15 mouse cellular contexts compared by ENCODE assay signal in the genomic region with DNA sequence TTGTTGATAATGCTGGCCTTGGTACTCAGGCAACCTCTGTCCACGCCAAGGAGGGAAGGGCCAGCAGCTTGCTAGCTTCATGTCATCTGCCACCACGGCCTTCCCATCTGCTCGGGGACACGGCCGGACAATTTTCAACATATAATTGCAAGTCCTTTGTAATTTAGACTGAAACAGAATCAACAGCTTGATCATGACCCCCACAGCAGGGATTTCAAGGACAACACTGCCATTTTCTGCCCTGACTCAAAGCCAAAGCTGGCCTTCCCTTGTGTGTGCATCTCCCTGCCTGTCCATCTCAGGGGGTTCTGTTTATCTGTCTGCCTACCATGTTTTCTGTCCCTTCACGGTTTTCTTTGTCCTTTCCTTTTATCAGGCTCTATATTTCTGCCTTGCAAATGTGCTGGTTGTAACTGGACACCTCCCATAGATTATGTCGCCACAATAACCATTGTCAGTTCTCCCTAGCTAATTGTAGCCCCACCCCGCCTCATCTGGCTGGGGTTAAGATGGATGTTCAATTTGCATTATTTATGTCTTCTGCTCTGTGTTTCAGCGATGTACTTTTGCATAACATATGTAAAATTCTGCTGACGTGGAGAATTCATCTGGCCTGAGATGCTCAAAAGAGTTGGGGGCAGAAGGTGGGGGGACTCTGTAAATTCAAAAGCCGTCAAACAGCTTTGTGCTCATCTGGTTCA.
DNase-seq lines count a peak whose midpoint lies in the region; ATAC-seq and TF ChIP-seq lines count a peak whose summit lies in the region.
"Had no signal": no experiment of that assay in that cellular context is flagged by ENCODE, and none has a peak within 500 bp of the region (broad histone marks: within the 10 kb centered on the region; RNA-seq: fewer than 3 reads in every experiment).

No protein-coding gene starts in this region.

- H3K4me3 ChIP-seq in forebrain, embryonic 10.5 days, result no peak overlapping the region
- H3K4me3 ChIP-seq in forebrain, postnatal 0 days (ENCODE audit: low read depth, low read length), result no peak overlapping the region
- H3K4me3 ChIP-seq in embryonic facial prominence, embryonic 10.5 days, result no peak overlapping the region
- no peak overlapping the region for H3K4me3 ChIP-seq in forebrain, embryonic 15.5 days
- H3K4me3 ChIP-seq in midbrain, embryonic 13.5 days (replicated peaks), result no peak overlapping the region
- no peak overlapping the region for H3K4me3 ChIP-seq in liver, embryonic 11.5 days (ENCODE audit: low read depth, low read length)
- H3K4me3 ChIP-seq: gastrocnemius, adult 2 months; heart, embryonic 12.5 days; limb, embryonic 15.5 days; myocyte had no signal

- TF ChIP-seq CTCF in forebrain, postnatal 0 days (IDR thresholded peaks at IDR 0.05; ENCODE audit: low read depth), result no peak

- H3K4me2 ChIP-seq in forebrain, postnatal 0 days (ENCODE audit: low read depth), result no peak overlapping the region
- no peak overlapping the region for H3K4me2 ChIP-seq in forebrain, embryonic 15.5 days (replicated peaks)
- H3K4me2 ChIP-seq in midbrain, embryonic 13.5 days (replicated peaks), result no peak overlapping the region
- H3K4me2 ChIP-seq in liver, embryonic 11.5 days, result no peak overlapping the region
- H3K4me2 ChIP-seq: heart, embryonic 12.5 days; limb, embryonic 15.5 days had no signal

- no peak overlapping the region for H3K9ac ChIP-seq in forebrain, postnatal 0 days
- H3K9ac ChIP-seq in forebrain, embryonic 15.5 days (replicated peaks), result no peak overlapping the region
- no peak overlapping the region for H3K9ac ChIP-seq in midbrain, embryonic 13.5 days (replicated peaks)
- H3K9ac ChIP-seq in liver, embryonic 11.5 days (ENCODE audit: low read depth, low read length), result no peak overlapping the region
- H3K9ac ChIP-seq: heart, embryonic 12.5 days; limb, embryonic 15.5 days had no signal

- 0 out of 2 replicates have a peak, but pooled peaks cover 16% of the 10 kb centered on the region for H3K27me3 ChIP-seq in forebrain, embryonic 10.5 days (ENCODE audit: poor library complexity, severe bottlenecking)
- no peaks in the 10 kb centered on the region for H3K27me3 ChIP-seq in forebrain, postnatal 0 days (ENCODE audit: insufficient read depth, low read length)
- no peaks in the 10 kb centered on the region for H3K27me3 ChIP-seq in embryonic facial prominence, embryonic 10.5 days (replicated peaks; ENCODE audit: low read depth, poor library complexity, severe bottlenecking)
- no peaks in the 10 kb centered on the region for H3K27me3 ChIP-seq in forebrain, embryonic 15.5 days
- 0 out of 2 replicates have a peak, but pooled peaks cover 2% of the 10 kb centered on the region for H3K27me3 ChIP-seq in midbrain, embryonic 13.5 days
- H3K27me3 ChIP-seq in liver, embryonic 11.5 days (replicated peaks; ENCODE audit: control insufficient read depth, insufficient read depth, low read length), result no peaks in the 10 kb centered on the region
- H3K27me3 ChIP-seq: heart, embryonic 12.5 days had no signal

- H3K36me3 ChIP-seq in forebrain, embryonic 10.5 days (replicated peaks), result no peaks in the 10 kb centered on the region
- no peaks in the 10 kb centered on the region for H3K36me3 ChIP-seq in forebrain, postnatal 0 days (ENCODE audit: insufficient read depth)
- no peaks in the 10 kb centered on the region for H3K36me3 ChIP-seq in embryonic facial prominence, embryonic 10.5 days (replicated peaks)
- no peaks in the 10 kb centered on the region for H3K36me3 ChIP-seq in forebrain, embryonic 15.5 days
- no peaks in the 10 kb centered on the region for H3K36me3 ChIP-seq in midbrain, embryonic 13.5 days
- no peaks in the 10 kb centered on the region for H3K36me3 ChIP-seq in liver, embryonic 11.5 days (ENCODE audit: control insufficient read depth, insufficient read depth, low read length)
- H3K36me3 ChIP-seq: heart, embryonic 12.5 days; limb, embryonic 15.5 days had no signal

- H3K9me3 ChIP-seq in forebrain, embryonic 10.5 days, result no peaks in the 10 kb centered on the region
- no peaks in the 10 kb centered on the region for H3K9me3 ChIP-seq in forebrain, postnatal 0 days (ENCODE audit: low read length)
- H3K9me3 ChIP-seq in embryonic facial prominence, embryonic 10.5 days, result no peaks in the 10 kb centered on the region
- H3K9me3 ChIP-seq in forebrain, embryonic 15.5 days, result no peaks in the 10 kb centered on the region
- H3K9me3 ChIP-seq in midbrain, embryonic 13.5 days, result no peaks in the 10 kb centered on the region
- no peaks in the 10 kb centered on the region for H3K9me3 ChIP-seq in liver, embryonic 11.5 days (ENCODE audit: control insufficient read depth, low read length)
- H3K9me3 ChIP-seq: heart, embryonic 12.5 days; limb, embryonic 15.5 days had no signal

- peak overlapping the region; percentile 44; the same call in 1 of the 2 replicates for H3K27ac ChIP-seq in forebrain, embryonic 10.5 days
- no peak overlapping the region for H3K27ac ChIP-seq in forebrain, postnatal 0 days (ENCODE audit: low read depth, low read length)
- peak overlapping the region; percentile 82 for H3K27ac ChIP-seq in embryonic facial prominence, embryonic 10.5 days (replicated peaks)
- H3K27ac ChIP-seq in forebrain, embryonic 15.5 days (replicated peaks), result peak overlapping the region; percentile 73
- peak overlapping the region; percentile 77 for H3K27ac ChIP-seq in midbrain, embryonic 13.5 days
- no peak overlapping the region for H3K27ac ChIP-seq in liver, embryonic 11.5 days (ENCODE audit: low read depth, low read length)
- H3K27ac ChIP-seq: gastrocnemius, adult 2 months; limb, embryonic 15.5 days had no signal

- 81% methylated on average over 11 of the region's 11 CpGs for WGBS in forebrain, embryonic 10.5 days
- WGBS in forebrain, postnatal 0 days, result 38% methylated on average over 11 of the region's 11 CpGs
- 77% methylated on average over 11 of the region's 11 CpGs for WGBS in embryonic facial prominence, embryonic 10.5 days
- 47% methylated on average over 11 of the region's 11 CpGs for WGBS in forebrain, embryonic 15.5 days
- 29% methylated on average over 11 of the region's 11 CpGs for WGBS in midbrain, embryonic 13.5 days
- 73% methylated on average over 11 of the region's 11 CpGs for WGBS in liver, embryonic 11.5 days

- DNase-seq in forebrain, embryonic 10.5 days (ENCODE audit: extremely low spot score, low spot score), result no peak
- DNase-seq in forebrain, postnatal 0 days, result no peak
- no peak for DNase-seq in embryonic facial prominence, embryonic 10.5 days (ENCODE audit: low spot score)
- no peak for DNase-seq in liver, embryonic 11.5 days (ENCODE audit: low spot score)
- no peak for DNase-seq in urinary bladder, postnatal 4 days (ENCODE audit: low spot score in 2 of 2)
- DNase-seq in T-cell, adult 2 months (ENCODE audit: low spot score), result no peak
- DNase-seq: gastrocnemius, adult 2 months; lung, postnatal 14 days; right cerebral cortex, postnatal 14 days had no signal

- peaks cover 20% of the 10 kb centered on the region for H3K4me1 ChIP-seq in forebrain, embryonic 10.5 days
- 0 out of 2 replicates have a peak, but pooled peaks cover 4% of the 10 kb centered on the region for H3K4me1 ChIP-seq in forebrain, postnatal 0 days (ENCODE audit: insufficient read depth)
- peaks cover 27% of the 10 kb centered on the region for H3K4me1 ChIP-seq in embryonic facial prominence, embryonic 10.5 days
- H3K4me1 ChIP-seq in forebrain, embryonic 15.5 days, result peaks cover 15% of the 10 kb centered on the region
- H3K4me1 ChIP-seq in midbrain, embryonic 13.5 days (replicated peaks), result peaks cover 23% of the 10 kb centered on the region
- no peaks in the 10 kb centered on the region for H3K4me1 ChIP-seq in liver, embryonic 11.5 days (replicated peaks; ENCODE audit: control insufficient read depth, insufficient read depth, low read length)
- H3K4me1 ChIP-seq: heart, embryonic 12.5 days; limb, embryonic 15.5 days had no signal

- no peak; the same call in 1 of the 2 replicates for ATAC-seq in forebrain, postnatal 0 days
- ATAC-seq in forebrain, embryonic 15.5 days (replicated peaks), result peak; percentile 58; the same call in 1 of the 2 replicates
- ATAC-seq in midbrain, embryonic 13.5 days, result peak; percentile 75
- no peak for ATAC-seq in liver, embryonic 11.5 days (replicated peaks; ENCODE audit: low FRiP score)
- ATAC-seq: inflammation-experienced regulatory T-cells, adult 6 months had no signal

Comparison
In these comparisons a context has a peak if more than half of its experiments do, and no peak if none do; other contexts are left out.
1. H3K27ac ChIP-seq: peak in forebrain, embryonic 10.5 days (single experiment), embryonic facial prominence, embryonic 10.5 days (single experiment), forebrain, embryonic 15.5 days (single experiment) and midbrain, embryonic 13.5 days (single experiment); none in forebrain, postnatal 0 days (single experiment) and liver, embryonic 11.5 days (single experiment).
2. ATAC-seq: peak in forebrain, embryonic 15.5 days (single experiment) and midbrain, embryonic 13.5 days (single experiment); none in forebrain, postnatal 0 days (single experiment) and liver, embryonic 11.5 days (single experiment).